Mouse (Mus musculus): Measurements from ENCODE around the gene Ptprs.
A peak's percentile ranks its signal among the peaks of the same experiment; 100 is the strongest.

- peak; percentile 2; the same call in 1 of the 2 replicates for TF ChIP-seq CTCF (IDR thresholded peaks at IDR 0.05; ENCODE audit: low read depth)
- no peak for TF ChIP-seq EP300 (IDR thresholded peaks at IDR 0.05; ENCODE audit: low read depth)
Measured at GRCm38 (mm10) chr17:56372109-56372508, 104.2 kb downstream of the Ptprs start.

All from heart, postnatal 0 days (tissue).